Mouse (Mus musculus): Measurements from ENCODE around the gene Samd9l. TPM values are rescaled to one million over a fixed set of nuclear protein-coding genes. Genes with fewer than 3 reads are reported as not detected.
A peak's percentile ranks its signal among the peaks of the same experiment; 100 is the strongest.
"Not testable (repeated sequence)": the region's sequence is repeated elsewhere in the genome, so short reads cannot be mapped to it uniquely, and the experiment has no call there.

The Samd9l gene
- 0.08 TPM for polyA plus RNA-seq (2012; fragmentation: generic; extraction: Trizol)
- long read RNA-seq, experiment 1 = 0 reads
- long read RNA-seq, experiment 2, full-length matches to known transcripts = 2 of 2 reads
- long read RNA-seq, experiment 2, partial matches to known transcripts = 0 of 2 reads
- long read RNA-seq, experiment 2, other reads (novel, unspliced or antisense) = 0 of 2 reads

GRCm38 (mm10) chr6:3399340-3400068 lies at the start of gene Samd9l:
Gene Samd9l, minus strand, starts transcription at chr6:3399572.
- not testable (repeated sequence) for H3K27me3 ChIP-seq (ENCODE audit: control insufficient read depth, insufficient read depth, insufficient read length); H3K79me2 ChIP-seq (ENCODE audit: control insufficient read depth, insufficient read depth); H3K36me3 ChIP-seq (ENCODE audit: control insufficient read depth, insufficient read depth); H3K79me3 ChIP-seq (ENCODE audit: low read depth); H3ac ChIP-seq (ENCODE audit: control insufficient read depth, insufficient read length, low read depth); H3K4me3 ChIP-seq (ENCODE audit: insufficient read depth, poor library complexity, severe bottlenecking)

GRCm38 (mm10) chr6:3447404-3447803 lies 48.0 kb upstream of the Samd9l start:
- no peak for TF ChIP-seq MYOG (IDR thresholded peaks at IDR 0.05; ENCODE audit: control insufficient read depth, extremely low read depth, insufficient read length)
- no peak for TF ChIP-seq CEBPB (IDR thresholded peaks at IDR 0.05; ENCODE audit: low read depth)
- no peak for TF ChIP-seq FOSL1 (IDR thresholded peaks at IDR 0.05; ENCODE audit: insufficient read depth, low read length, poor library complexity, severe bottlenecking)
- peak; percentile 83 for TF ChIP-seq CTCF (IDR thresholded peaks at IDR 0.05; ENCODE audit: control insufficient read depth, insufficient read depth, insufficient read length)
- TF ChIP-seq MYOD1 (IDR thresholded peaks at IDR 0.05; ENCODE audit: control insufficient read depth, insufficient read length, low read depth) = no peak
- H3K79me3 ChIP-seq (ENCODE audit: low read depth) = no peaks in the 10 kb centered on the region
- H3K79me2 ChIP-seq (ENCODE audit: control insufficient read depth, insufficient read depth) = no peaks in the 10 kb centered on the region
- no peaks in the 10 kb centered on the region for H3K36me3 ChIP-seq (ENCODE audit: control insufficient read depth, insufficient read depth)
- no peak overlapping the region for H3K4me3 ChIP-seq (ENCODE audit: insufficient read depth, poor library complexity, severe bottlenecking)
- no peak overlapping the region for H3ac ChIP-seq (ENCODE audit: control insufficient read depth, insufficient read length, low read depth)
- no peaks in the 10 kb centered on the region for H3K27me3 ChIP-seq (ENCODE audit: control insufficient read depth, insufficient read depth, insufficient read length)

GRCm38 (mm10) chr6:3443905-3444304 lies 44.5 kb upstream of the Samd9l start:
- no peaks in the 10 kb centered on the region for H3K27me3 ChIP-seq (ENCODE audit: control insufficient read depth, insufficient read depth, insufficient read length)

GRCm38 (mm10) chr6:3436087-3436486 lies 36.7 kb upstream of the Samd9l start:
- Histone ChIP-seq H3K79me2 (ENCODE audit: control insufficient read depth, insufficient read depth) (no peaks in the 10 kb centered on the region), H3K36me3 (ENCODE audit: control insufficient read depth, insufficient read depth) (no peaks in the 10 kb centered on the region), H3K27me3 (ENCODE audit: control insufficient read depth, insufficient read depth, insufficient read length) (no peaks in the 10 kb centered on the region), H3ac (ENCODE audit: control insufficient read depth, insufficient read length, low read depth) (no peak overlapping the region), H3K4me3 (ENCODE audit: insufficient read depth, poor library complexity, severe bottlenecking) (no peak overlapping the region), H3K79me3 (ENCODE audit: low read depth) (no peaks in the 10 kb centered on the region)
- TF ChIP-seq MAX (IDR thresholded peaks at IDR 0.05) (no peak), MYOG (IDR thresholded peaks at IDR 0.05; ENCODE audit: control insufficient read depth, extremely low read depth, insufficient read length) (no peak), USF1 (IDR thresholded peaks at IDR 0.05; ENCODE audit: low read depth) (no peak), CTCF (IDR thresholded peaks at IDR 0.05; ENCODE audit: control insufficient read depth, insufficient read depth, insufficient read length) (no peak), MYOD1 (IDR thresholded peaks at IDR 0.05; ENCODE audit: control insufficient read depth, insufficient read length, low read depth) (no peak), FOSL1 (IDR thresholded peaks at IDR 0.05; ENCODE audit: insufficient read depth, low read length, poor library complexity, severe bottlenecking) (no peak), CEBPB (IDR thresholded peaks at IDR 0.05; ENCODE audit: low read depth) (no peak)

More at GRCm38 (mm10) chr6:3443905-3444304, 44.5 kb upstream of the Samd9l start:
- Histone ChIP-seq H3K79me2 (ENCODE audit: control insufficient read depth, insufficient read depth) (no peaks in the 10 kb centered on the region), H3K36me3 (ENCODE audit: control insufficient read depth, insufficient read depth) (no peaks in the 10 kb centered on the region), H3K79me3 (ENCODE audit: low read depth) (no peaks in the 10 kb centered on the region), H3ac (ENCODE audit: control insufficient read depth, insufficient read length, low read depth) (no peak overlapping the region), H3K4me3 (ENCODE audit: insufficient read depth, poor library complexity, severe bottlenecking) (no peak overlapping the region)
- no peak for TF ChIP-seq MYOD1 (IDR thresholded peaks at IDR 0.05; ENCODE audit: control insufficient read depth, insufficient read length, low read depth)
- no peak for TF ChIP-seq MAX (IDR thresholded peaks at IDR 0.05)
- TF ChIP-seq USF1 (IDR thresholded peaks at IDR 0.05; ENCODE audit: low read depth) = no peak
- no peak for TF ChIP-seq MYOG (IDR thresholded peaks at IDR 0.05; ENCODE audit: control insufficient read depth, extremely low read depth, insufficient read length)
- TF ChIP-seq CTCF (IDR thresholded peaks at IDR 0.05; ENCODE audit: control insufficient read depth, insufficient read depth, insufficient read length) = no peak
- no peak for TF ChIP-seq FOSL1 (IDR thresholded peaks at IDR 0.05; ENCODE audit: insufficient read depth, low read length, poor library complexity, severe bottlenecking)
- TF ChIP-seq CEBPB (IDR thresholded peaks at IDR 0.05; ENCODE audit: low read depth) = no peak

GRCm38 (mm10) chr6:3430976-3431375 lies 31.6 kb upstream of the Samd9l start:
- not testable (repeated sequence) for H3K79me2 ChIP-seq (ENCODE audit: control insufficient read depth, insufficient read depth); H3K79me3 ChIP-seq (ENCODE audit: low read depth); H3K4me3 ChIP-seq (ENCODE audit: insufficient read depth, poor library complexity, severe bottlenecking); H3ac ChIP-seq (ENCODE audit: control insufficient read depth, insufficient read length, low read depth); H3K36me3 ChIP-seq (ENCODE audit: control insufficient read depth, insufficient read depth); H3K27me3 ChIP-seq (ENCODE audit: control insufficient read depth, insufficient read depth, insufficient read length)

- H3K4me3 ChIP-seq (ENCODE audit: insufficient read depth, poor library complexity, severe bottlenecking) = no peak overlapping the region
- H3K36me3 ChIP-seq (ENCODE audit: control insufficient read depth, insufficient read depth) = no peaks in the 10 kb centered on the region
- no peaks in the 10 kb centered on the region for H3K27me3 ChIP-seq (ENCODE audit: control insufficient read depth, insufficient read depth, insufficient read length)
- H3K79me3 ChIP-seq (ENCODE audit: low read depth) = no peaks in the 10 kb centered on the region
- no peak overlapping the region for H3ac ChIP-seq (ENCODE audit: control insufficient read depth, insufficient read length, low read depth)
- no peak for TF ChIP-seq USF1 (IDR thresholded peaks at IDR 0.05; ENCODE audit: low read depth)
- no peak for TF ChIP-seq MYOD1 (IDR thresholded peaks at IDR 0.05; ENCODE audit: control insufficient read depth, insufficient read length, low read depth)
- no peak for TF ChIP-seq MYOG (IDR thresholded peaks at IDR 0.05; ENCODE audit: control insufficient read depth, extremely low read depth, insufficient read length)
- no peak for TF ChIP-seq FOSL1 (IDR thresholded peaks at IDR 0.05; ENCODE audit: insufficient read depth, low read length, poor library complexity, severe bottlenecking)
- TF ChIP-seq CTCF (IDR thresholded peaks at IDR 0.05; ENCODE audit: control insufficient read depth, insufficient read depth, insufficient read length) = no peak
- no peak for TF ChIP-seq CEBPB (IDR thresholded peaks at IDR 0.05; ENCODE audit: low read depth)
- TF ChIP-seq MAX (IDR thresholded peaks at IDR 0.05) = no peak
- H3K79me2 ChIP-seq (ENCODE audit: control insufficient read depth, insufficient read depth) = no peaks in the 10 kb centered on the region
These were observed 27.7 kb upstream of the Samd9l start for GRCm38 (mm10) chr6:3427047-3427446.

- not testable (repeated sequence) for H3ac ChIP-seq (ENCODE audit: control insufficient read depth, insufficient read length, low read depth); H3K79me3 ChIP-seq (ENCODE audit: low read depth); H3K4me3 ChIP-seq (ENCODE audit: insufficient read depth, poor library complexity, severe bottlenecking); H3K36me3 ChIP-seq (ENCODE audit: control insufficient read depth, insufficient read depth); H3K27me3 ChIP-seq (ENCODE audit: control insufficient read depth, insufficient read depth, insufficient read length); H3K79me2 ChIP-seq (ENCODE audit: control insufficient read depth, insufficient read depth)
These were observed 26.0 kb upstream of the Samd9l start for GRCm38 (mm10) chr6:3425333-3425732.

GRCm38 (mm10) chr6:3424613-3425277 lies 25.4 kb upstream of the Samd9l start:
- H3K27me3 ChIP-seq (ENCODE audit: control insufficient read depth, insufficient read depth, insufficient read length); H3K79me2 ChIP-seq (ENCODE audit: control insufficient read depth, insufficient read depth); H3K36me3 ChIP-seq (ENCODE audit: control insufficient read depth, insufficient read depth); H3ac ChIP-seq (ENCODE audit: control insufficient read depth, insufficient read length, low read depth); H3K79me3 ChIP-seq (ENCODE audit: low read depth); H3K4me3 ChIP-seq (ENCODE audit: insufficient read depth, poor library complexity, severe bottlenecking): not testable (repeated sequence)
